Mouse (Mus musculus): ENCODE results near the gene Ebna1bp2. TPM values are rescaled to one million over a fixed set of nuclear protein-coding genes. Genes with fewer than 3 reads are reported as not detected.
A peak's percentile ranks its signal among the peaks of the same experiment; 100 is the strongest.

Gene Ebna1bp2
- total and polyA plus RNA-seq, 2 experiments from 2014 or later = 29.4 to 83.8 TPM

DNA sequence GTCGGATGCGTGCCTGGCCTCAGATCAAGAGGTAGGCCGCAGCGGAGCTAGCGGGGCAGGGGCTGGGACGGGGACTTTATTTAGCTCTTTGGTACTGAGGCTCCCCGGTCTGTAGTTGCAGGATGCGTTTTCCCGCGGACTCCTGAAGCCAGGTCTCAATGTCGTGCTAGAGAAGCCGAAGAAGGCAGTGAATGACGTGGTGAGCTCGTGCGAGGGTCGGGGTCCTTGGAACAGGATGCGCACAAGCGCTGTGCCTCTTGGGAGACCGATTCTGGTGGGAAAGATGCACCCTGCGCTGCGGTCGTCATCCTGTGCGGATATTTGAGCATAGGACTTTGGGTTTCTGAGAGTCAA is 345 bp downstream of the Ebna1bp2 start:
- peaks cover 6% of the 10 kb centered on the region; the same call in 1 of the 2 replicates for H3K4me1 ChIP-seq (ENCODE audit: insufficient read depth, low read length)
- WGBS = under 1% methylated on average over 23 of the region's 23 CpGs
- peak; percentile 48; the same call in 1 of the 2 replicates for ATAC-seq (ENCODE audit: low FRiP score)
- no peak for TF ChIP-seq CTCF (IDR thresholded peaks at IDR 0.05)
- H3K9me3 ChIP-seq (ENCODE audit: low read length) = no peaks in the 10 kb centered on the region
- peak overlapping the region; percentile 73 for H3K4me2 ChIP-seq (ENCODE audit: low read depth, low read length, poor library complexity, severe bottlenecking)
- DNase-seq (ENCODE audit: low spot score) = peak; percentile 23
- no peaks in the 10 kb centered on the region for H3K27me3 ChIP-seq (ENCODE audit: insufficient read depth, low read length)
- peak overlapping the region; percentile 69 for H3K4me3 ChIP-seq (ENCODE audit: low read depth, low read length)
- H3K9ac ChIP-seq (replicated peaks; ENCODE audit: low read length, poor library complexity, severe bottlenecking) = peak overlapping the region; percentile 61
- H3K36me3 ChIP-seq (ENCODE audit: insufficient read depth, low read length) = peaks cover 25% of the 10 kb centered on the region
- peak overlapping the region; percentile 60 for H3K27ac ChIP-seq (ENCODE audit: low read depth, low read length)

DNA sequence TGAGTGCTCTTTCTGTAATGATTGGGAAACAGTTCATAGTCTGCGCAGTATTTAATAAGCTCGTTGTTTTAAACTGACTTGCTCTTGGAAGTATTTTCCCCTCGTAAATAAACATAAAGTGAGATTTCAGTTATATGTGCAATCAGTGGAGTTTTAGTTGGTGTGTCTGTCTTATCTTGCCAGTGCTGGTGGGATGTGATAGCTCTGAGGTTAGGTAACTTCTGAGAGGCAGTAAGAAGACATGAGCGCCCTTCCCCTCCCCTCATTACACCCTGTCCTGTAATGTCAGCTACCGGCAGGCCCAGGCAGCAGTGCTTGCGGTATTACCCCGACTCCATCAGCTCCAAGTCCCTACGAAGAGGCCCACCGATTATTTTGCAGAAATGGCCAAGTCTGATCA is 1.2 kb downstream of the Ebna1bp2 start:
- Histone ChIP-seq H3K27me3 (ENCODE audit: insufficient read depth, low read length) (no peaks in the 10 kb centered on the region), H3K9ac (replicated peaks; ENCODE audit: low read length, poor library complexity, severe bottlenecking) (no peak overlapping the region), H3K4me2 (ENCODE audit: low read depth, low read length, poor library complexity, severe bottlenecking) (peak overlapping the region; percentile 73), H3K27ac (ENCODE audit: low read depth, low read length) (no peak overlapping the region), H3K4me3 (ENCODE audit: low read depth, low read length) (peak overlapping the region; percentile 69), H3K36me3 (ENCODE audit: insufficient read depth, low read length) (peaks cover 30% of the 10 kb centered on the region), H3K4me1 (ENCODE audit: insufficient read depth, low read length) (peaks cover 6% of the 10 kb centered on the region; the same call in 1 of the 2 replicates), H3K9me3 (ENCODE audit: low read length) (no peaks in the 10 kb centered on the region)
- ATAC-seq (ENCODE audit: low FRiP score) (no peak), DNase-seq (ENCODE audit: low spot score) (no peak)
- 91% methylated on average over 9 of the region's 9 CpGs for WGBS
- TF ChIP-seq CTCF (IDR thresholded peaks at IDR 0.05) = no peak

DNA sequence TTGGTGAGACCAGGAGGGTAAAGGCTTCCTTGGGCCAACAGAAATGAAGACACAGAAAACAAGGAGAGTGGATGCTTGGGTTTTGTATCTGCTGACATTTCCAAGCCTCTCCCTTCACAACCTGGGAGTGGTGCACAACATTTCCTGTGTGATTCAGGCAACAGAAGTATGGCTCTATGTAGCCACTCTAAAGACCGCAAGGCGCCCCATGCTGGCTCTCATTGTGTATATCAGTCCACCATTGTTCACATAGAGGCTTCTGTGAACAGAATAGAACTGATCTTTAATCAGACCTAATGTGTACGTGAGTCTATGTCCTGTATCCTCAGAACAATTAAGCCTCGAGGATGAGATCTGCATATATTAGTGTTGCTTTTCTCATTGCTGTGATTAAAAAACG is 9.7 kb downstream of the Ebna1bp2 start:
- no peak overlapping the region for H3K9ac ChIP-seq (replicated peaks; ENCODE audit: low read length, poor library complexity, severe bottlenecking)
- no peaks in the 10 kb centered on the region for H3K27me3 ChIP-seq (ENCODE audit: insufficient read depth, low read length)
- no peak overlapping the region for H3K4me3 ChIP-seq (ENCODE audit: low read depth, low read length)
- no peak for TF ChIP-seq CTCF (IDR thresholded peaks at IDR 0.05)
- H3K4me2 ChIP-seq (ENCODE audit: low read depth, low read length, poor library complexity, severe bottlenecking) = no peak overlapping the region
- H3K4me1 ChIP-seq (ENCODE audit: insufficient read depth, low read length) = no peaks in the 10 kb centered on the region
- no peak overlapping the region for H3K27ac ChIP-seq (ENCODE audit: low read depth, low read length)
- DNase-seq (ENCODE audit: low spot score) = no peak
- no peak for ATAC-seq (ENCODE audit: low FRiP score)
- peaks cover 31% of the 10 kb centered on the region for H3K36me3 ChIP-seq (ENCODE audit: insufficient read depth, low read length)
- 79% methylated on average over 5 of the region's 5 CpGs for WGBS
- H3K9me3 ChIP-seq (ENCODE audit: low read length) = no peaks in the 10 kb centered on the region

DNA sequence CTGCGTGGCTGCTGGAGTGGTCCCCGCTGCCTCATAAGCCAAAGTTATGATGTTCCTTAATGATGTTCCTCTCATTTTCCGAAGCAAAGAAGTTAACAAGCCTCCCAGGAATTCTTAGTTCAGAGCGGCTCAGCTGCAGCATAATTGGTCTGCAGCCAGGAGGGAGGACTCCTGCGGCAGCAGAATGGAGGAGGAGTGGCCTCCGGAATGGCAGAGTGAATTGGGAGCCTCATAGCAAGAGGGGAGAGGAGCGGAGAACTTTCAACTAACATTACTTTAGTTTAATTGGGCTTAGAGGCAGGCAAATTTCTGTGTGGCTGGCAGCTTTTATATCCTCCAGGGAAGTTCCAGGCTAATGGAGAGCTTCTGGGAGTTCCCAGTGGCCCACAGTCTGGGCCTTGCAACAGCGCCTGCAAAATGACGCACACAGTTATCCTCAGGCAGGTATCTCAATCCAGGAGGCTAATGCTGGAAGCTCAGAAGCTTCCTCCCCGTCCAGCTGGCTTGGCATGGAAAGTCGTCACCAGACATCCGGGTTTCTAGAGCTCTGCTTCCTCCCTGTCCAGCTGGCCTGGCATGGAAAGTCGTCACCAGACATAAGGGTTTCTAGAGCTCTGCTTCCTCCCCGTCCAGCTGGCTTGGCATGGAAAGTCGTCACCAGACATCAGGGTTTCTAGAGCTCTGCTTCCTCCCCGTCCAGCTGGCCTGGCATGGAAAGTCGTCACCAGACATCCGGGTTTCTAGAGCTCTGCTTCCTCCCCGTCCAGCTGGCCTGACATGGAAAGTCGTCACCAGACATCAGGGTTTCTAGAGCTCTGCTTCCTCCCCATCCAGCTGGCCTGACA is 22.0 kb downstream of the Ebna1bp2 start:
- no peaks in the 10 kb centered on the region for H3K27me3 ChIP-seq (ENCODE audit: insufficient read depth, low read length)
- TF ChIP-seq CTCF (IDR thresholded peaks at IDR 0.05) = no peak
- no peak overlapping the region for H3K9ac ChIP-seq (replicated peaks; ENCODE audit: low read length, poor library complexity, severe bottlenecking)
- peak; percentile 71 for DNase-seq (ENCODE audit: low spot score)
- H3K27ac ChIP-seq (ENCODE audit: low read depth, low read length) = no peak overlapping the region
- WGBS = 44% methylated on average over 20 of the region's 20 CpGs
- no peak for ATAC-seq (ENCODE audit: low FRiP score)
- no peaks in the 10 kb centered on the region for H3K9me3 ChIP-seq (ENCODE audit: low read length)
- H3K4me1 ChIP-seq (ENCODE audit: insufficient read depth, low read length) = no peaks in the 10 kb centered on the region
- no peak overlapping the region for H3K4me2 ChIP-seq (ENCODE audit: low read depth, low read length, poor library complexity, severe bottlenecking)
- no peaks in the 10 kb centered on the region for H3K36me3 ChIP-seq (ENCODE audit: insufficient read depth, low read length)
- H3K4me3 ChIP-seq (ENCODE audit: low read depth, low read length) = no peak overlapping the region

DNA sequence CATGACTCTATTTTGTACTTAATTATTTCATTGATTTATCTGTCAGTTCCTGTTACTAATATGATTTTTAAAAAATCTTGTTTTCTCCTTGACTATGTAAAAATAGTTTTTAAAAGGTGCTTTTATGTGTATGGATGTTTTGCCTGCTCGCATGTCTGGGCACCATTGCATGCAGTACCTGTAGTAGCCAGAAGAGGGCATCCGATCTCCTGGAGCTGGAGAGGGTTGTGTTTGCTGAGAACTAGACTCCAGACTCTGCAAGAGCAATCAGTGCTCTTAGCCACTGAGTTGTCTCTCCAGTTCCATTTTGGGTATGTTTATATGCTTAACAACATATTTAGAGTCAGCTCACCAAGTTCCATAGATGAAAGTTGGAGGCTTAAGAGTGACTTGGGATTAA is 24.6 kb downstream of the Ebna1bp2 start:
- H3K9me3 ChIP-seq (ENCODE audit: low read length) = no peaks in the 10 kb centered on the region
- H3K4me3 ChIP-seq (ENCODE audit: low read depth, low read length) = no peak overlapping the region

DNA sequence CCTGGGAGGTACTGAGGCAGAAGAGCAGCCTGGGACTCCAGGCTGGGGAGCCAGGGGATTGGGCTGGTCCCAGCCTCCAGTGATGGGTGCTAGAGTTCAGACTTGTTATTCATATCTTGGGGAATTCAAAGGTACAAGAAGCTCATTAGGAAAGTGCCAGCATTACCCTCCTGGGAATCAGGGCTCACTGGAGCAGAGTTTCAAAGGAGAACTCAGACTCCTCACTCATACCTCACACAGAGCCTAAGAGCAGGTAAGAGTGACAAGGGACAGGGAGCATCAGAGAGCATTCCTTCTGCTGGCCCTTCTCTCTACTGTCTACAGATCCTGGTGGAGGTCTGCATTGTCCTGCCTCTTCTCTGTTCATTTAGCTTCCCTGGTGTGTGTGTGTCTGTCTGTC is 38.1 kb downstream of the Ebna1bp2 start, which contains the start of gene Olfr62:
Olfr62 (plus strand) TSS at position 301 of the 400 bp plus-strand sequence.
- Histone ChIP-seq H3K27me3 (ENCODE audit: insufficient read depth, low read length) (no peaks in the 10 kb centered on the region), H3K4me2 (ENCODE audit: low read depth, low read length, poor library complexity, severe bottlenecking) (no peak within 1 kb of the TSS), H3K36me3 (ENCODE audit: insufficient read depth, low read length) (no peaks in the 10 kb centered on the region), H3K27ac (ENCODE audit: low read depth, low read length) (no peak within 1 kb of the TSS), H3K4me3 (ENCODE audit: low read depth, low read length) (no peak within 1 kb of the TSS), H3K4me1 (ENCODE audit: insufficient read depth, low read length) (no peaks in the 10 kb centered on the region), H3K9ac (replicated peaks; ENCODE audit: low read length, poor library complexity, severe bottlenecking) (no peak within 1 kb of the TSS), H3K9me3 (ENCODE audit: low read length) (no peaks in the 10 kb centered on the region)
- no peak for ATAC-seq (ENCODE audit: low FRiP score)
- TF ChIP-seq CTCF (IDR thresholded peaks at IDR 0.05) = no peak
- DNase-seq (ENCODE audit: low spot score) = no peak

More for the DNA sequence above, 24.6 kb downstream of the Ebna1bp2 start:
- peak; percentile 22 for DNase-seq (ENCODE audit: low spot score)
- H3K27ac ChIP-seq (ENCODE audit: low read depth, low read length) = no peak overlapping the region
- H3K4me2 ChIP-seq (ENCODE audit: low read depth, low read length, poor library complexity, severe bottlenecking) = no peak overlapping the region
- no peak overlapping the region for H3K9ac ChIP-seq (replicated peaks; ENCODE audit: low read length, poor library complexity, severe bottlenecking)
- no peaks in the 10 kb centered on the region for H3K36me3 ChIP-seq (ENCODE audit: insufficient read depth, low read length)
- WGBS = 12% methylated on average over 2 of the region's 2 CpGs
- H3K4me1 ChIP-seq (ENCODE audit: insufficient read depth, low read length) = no peaks in the 10 kb centered on the region
- ATAC-seq (ENCODE audit: low FRiP score) = no peak
- no peaks in the 10 kb centered on the region for H3K27me3 ChIP-seq (ENCODE audit: insufficient read depth, low read length)
- TF ChIP-seq CTCF (IDR thresholded peaks at IDR 0.05) = peak; percentile 78

Other genes with a start within 250 kb of the Ebna1bp2 start
- gene Szt2, start 211.5 kb upstream of the Ebna1bp2 start, total RNA-seq (2014; rRNA removed) = 18.8 and 29.0 TPM in 2 replicates
- gene Szt2, start 211.5 kb upstream of the Ebna1bp2 start, polyA plus RNA-seq (2015; fragmentation: Nextera tagmentation; extraction: Ambion mirVana) = 3.2 and 4.6 TPM in 2 replicates
- gene Med8, start 211.5 kb upstream of the Ebna1bp2 start, total RNA-seq (2014; rRNA removed) = 48.0 and 54.8 TPM in 2 replicates
- 90.1 and 95.7 TPM in 2 replicates for gene Med8, start 211.5 kb upstream of the Ebna1bp2 start, polyA plus RNA-seq (2015; fragmentation: Nextera tagmentation; extraction: Ambion mirVana)
- 22.1 and 23.6 TPM in 2 replicates for gene Elovl1, start 192.7 kb upstream of the Ebna1bp2 start, total RNA-seq (2014; rRNA removed)
- gene Elovl1, start 192.7 kb upstream of the Ebna1bp2 start, polyA plus RNA-seq (2015; fragmentation: Nextera tagmentation; extraction: Ambion mirVana) = 23.8 and 28.2 TPM in 2 replicates
- 6.9 and 15.3 TPM in 2 replicates for gene Cdc20, start 183.4 kb upstream of the Ebna1bp2 start, total RNA-seq (2014; rRNA removed)
- 9.7 and 11.0 TPM in 2 replicates for gene Cdc20, start 183.4 kb upstream of the Ebna1bp2 start, polyA plus RNA-seq (2015; fragmentation: Nextera tagmentation; extraction: Ambion mirVana)
- gene Mpl, start 163.3 kb upstream of the Ebna1bp2 start, total RNA-seq (2014; rRNA removed) = 0.11 TPM in 1 of 2 replicates, not detected in the other
- gene Mpl, start 163.3 kb upstream of the Ebna1bp2 start, polyA plus RNA-seq (2015; fragmentation: Nextera tagmentation; extraction: Ambion mirVana) = 0.11 and 0.15 TPM in 2 replicates
- 15.7 and 17.2 TPM in 2 replicates for gene Tie1, start 130.7 kb upstream of the Ebna1bp2 start, total RNA-seq (2014; rRNA removed)
- gene Tie1, start 130.7 kb upstream of the Ebna1bp2 start, polyA plus RNA-seq (2015; fragmentation: Nextera tagmentation; extraction: Ambion mirVana) = 9.9 and 10.3 TPM in 2 replicates
- not detected in 2 replicates for gene 2610528J11Rik, start 93.8 kb upstream of the Ebna1bp2 start, total RNA-seq (2014; rRNA removed)
- gene 2610528J11Rik, start 93.8 kb upstream of the Ebna1bp2 start, polyA plus RNA-seq (2015; fragmentation: Nextera tagmentation; extraction: Ambion mirVana) = not detected in 2 replicates
- 0.19 and 0.22 TPM in 2 replicates for gene Tmem125, start 76.8 kb upstream of the Ebna1bp2 start, total RNA-seq (2014; rRNA removed)
- 0.14 and 0.23 TPM in 2 replicates for gene Tmem125, start 76.8 kb upstream of the Ebna1bp2 start, polyA plus RNA-seq (2015; fragmentation: Nextera tagmentation; extraction: Ambion mirVana)
- gene Cfap57, start within 50 bp of the Ebna1bp2 start, total RNA-seq (2014; rRNA removed) = 0.82 and 1.1 TPM in 2 replicates
- 1.4 TPM in 2 replicates for gene Cfap57, start within 50 bp of the Ebna1bp2 start, polyA plus RNA-seq (2015; fragmentation: Nextera tagmentation; extraction: Ambion mirVana)
- not detected in 2 replicates for gene Olfr62, start 38.2 kb downstream of the Ebna1bp2 start, total RNA-seq (2014; rRNA removed)
- not detected in 2 replicates for gene Olfr62, start 38.2 kb downstream of the Ebna1bp2 start, polyA plus RNA-seq (2015; fragmentation: Nextera tagmentation; extraction: Ambion mirVana)
- gene Olfr1342, start 72.0 kb downstream of the Ebna1bp2 start, total RNA-seq (2014; rRNA removed) = not detected in 2 replicates
- gene Olfr1342, start 72.0 kb downstream of the Ebna1bp2 start, polyA plus RNA-seq (2015; fragmentation: Nextera tagmentation; extraction: Ambion mirVana) = not detected in 2 replicates
- gene Olfr1341, start 82.7 kb downstream of the Ebna1bp2 start, total RNA-seq (2014; rRNA removed) = not detected in 2 replicates
- not detected in 2 replicates for gene Olfr1341, start 82.7 kb downstream of the Ebna1bp2 start, polyA plus RNA-seq (2015; fragmentation: Nextera tagmentation; extraction: Ambion mirVana)
- gene Olfr1340, start 99.3 kb downstream of the Ebna1bp2 start, total RNA-seq (2014; rRNA removed) = not detected in 2 replicates
- gene Olfr1340, start 99.3 kb downstream of the Ebna1bp2 start, polyA plus RNA-seq (2015; fragmentation: Nextera tagmentation; extraction: Ambion mirVana) = not detected in 2 replicates
- gene Olfr1339, start 111.4 kb downstream of the Ebna1bp2 start, total RNA-seq (2014; rRNA removed) = not detected in 2 replicates
- gene Olfr1339, start 111.4 kb downstream of the Ebna1bp2 start, polyA plus RNA-seq (2015; fragmentation: Nextera tagmentation; extraction: Ambion mirVana) = not detected in 2 replicates
- not detected in 2 replicates for gene Olfr1338, start 137.9 kb downstream of the Ebna1bp2 start, total RNA-seq (2014; rRNA removed)
- gene Olfr1338, start 137.9 kb downstream of the Ebna1bp2 start, polyA plus RNA-seq (2015; fragmentation: Nextera tagmentation; extraction: Ambion mirVana) = not detected in 2 replicates
- not detected in 2 replicates for gene Olfr1337, start 161.8 kb downstream of the Ebna1bp2 start, total RNA-seq (2014; rRNA removed)
- gene Olfr1337, start 161.8 kb downstream of the Ebna1bp2 start, polyA plus RNA-seq (2015; fragmentation: Nextera tagmentation; extraction: Ambion mirVana) = not detected in 2 replicates
- gene Olfr1335, start 189.1 kb downstream of the Ebna1bp2 start, total RNA-seq (2014; rRNA removed) = not detected in 2 replicates
- gene Olfr1335, start 189.1 kb downstream of the Ebna1bp2 start, polyA plus RNA-seq (2015; fragmentation: Nextera tagmentation; extraction: Ambion mirVana) = not detected in 2 replicates
- not detected in 2 replicates for gene Olfr1333, start 215.5 kb downstream of the Ebna1bp2 start, total RNA-seq (2014; rRNA removed)
- not detected in 2 replicates for gene Olfr1333, start 215.5 kb downstream of the Ebna1bp2 start, polyA plus RNA-seq (2015; fragmentation: Nextera tagmentation; extraction: Ambion mirVana)
- gene Olfr1331, start 243.8 kb downstream of the Ebna1bp2 start, total RNA-seq (2014; rRNA removed) = not detected in 2 replicates
- gene Olfr1331, start 243.8 kb downstream of the Ebna1bp2 start, polyA plus RNA-seq (2015; fragmentation: Nextera tagmentation; extraction: Ambion mirVana) = not detected in 2 replicates

All from midbrain, postnatal 0 days (tissue).